Mouse (Mus musculus): ENCODE measurements around the gene Opcml.

- no peak for TF ChIP-seq CTCF (IDR thresholded peaks at IDR 0.05; ENCODE audit: borderline replicate concordance, insufficient read depth, low read depth, low read length)
- no peak for TF ChIP-seq POLR2A (IDR thresholded peaks at IDR 0.05; ENCODE audit: borderline replicate concordance, insufficient read depth, low read length)
These were observed 99.1 kb downstream of the Opcml start for GRCm38 (mm10) chr9:27889636-27890035.

Data from cerebellum, adult 2 months (tissue).